Mouse (Mus musculus): ENCODE measurements around the gene Tenm2. TPM values are rescaled to one million over a fixed set of nuclear protein-coding genes. Genes with fewer than 3 reads are reported as not detected.

Tenm2 gene
- polyA plus RNA-seq, 1 experiment from 2014 or later, result 1.8 TPM

DNA sequence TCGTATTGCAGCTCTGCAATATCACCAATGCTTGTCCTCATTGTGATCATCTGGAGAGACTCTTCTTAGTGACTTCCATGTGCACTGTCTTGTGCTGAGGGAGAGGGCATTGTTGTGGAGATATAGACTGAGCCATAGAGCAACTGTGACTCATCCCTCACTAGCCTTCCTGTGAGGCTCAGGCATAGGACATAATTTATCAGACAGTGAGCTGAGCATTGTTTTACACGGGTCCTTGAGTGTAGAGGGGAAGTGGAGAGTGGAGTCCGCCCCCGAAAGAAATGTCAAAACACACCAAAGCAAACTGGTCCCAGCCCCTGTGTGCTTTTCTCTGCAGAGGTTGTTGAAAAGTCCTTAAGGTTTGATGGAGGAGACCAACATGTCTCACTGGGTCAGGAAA, 704.1 kb downstream of the Tenm2 start:
- WGBS, result 88% methylated on average over 4 of the region's 4 CpGs
- no peak for DNase-seq (ENCODE audit: extremely low spot score, low spot score)
- Histone ChIP-seq H3K9me3 (no peaks in the 10 kb centered on the region), H3K27me3 (ENCODE audit: poor library complexity, severe bottlenecking) (0 out of 2 replicates have a peak, but pooled peaks cover 9% of the 10 kb centered on the region), H3K27ac (no peak overlapping the region), H3K4me1 (no peaks in the 10 kb centered on the region), H3K36me3 (replicated peaks) (no peaks in the 10 kb centered on the region), H3K4me3 (no peak overlapping the region)

DNA sequence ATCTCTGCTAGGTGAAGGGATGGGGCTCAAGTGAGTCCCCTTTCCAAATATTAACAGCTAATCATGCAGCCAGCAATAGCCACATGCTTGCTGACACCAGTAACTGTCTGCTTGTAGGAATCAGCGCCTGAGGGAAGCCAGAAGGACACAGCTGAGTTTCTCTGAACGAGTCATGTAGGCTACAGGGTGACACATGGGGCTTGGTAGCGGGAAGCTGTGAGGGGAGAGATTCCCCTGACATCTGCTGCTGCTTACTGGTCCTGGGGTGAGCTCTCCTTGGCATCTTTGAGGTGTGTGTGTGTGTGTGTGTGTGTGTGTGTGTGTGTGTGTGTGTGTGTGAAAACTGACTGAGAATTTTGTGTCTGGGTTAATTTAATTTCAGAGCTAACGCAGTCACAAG, 708.3 kb downstream of the Tenm2 start:
- Histone ChIP-seq H3K9me3 (no peaks in the 10 kb centered on the region; the same call in 1 of the 2 replicates), H3K27ac (no peak overlapping the region), H3K4me3 (no peak overlapping the region), H3K27me3 (ENCODE audit: poor library complexity, severe bottlenecking) (0 out of 2 replicates have a peak, but pooled peaks cover 9% of the 10 kb centered on the region), H3K36me3 (replicated peaks) (no peaks in the 10 kb centered on the region), H3K4me1 (no peaks in the 10 kb centered on the region)
- 76% methylated on average over 4 of the region's 4 CpGs for WGBS
- DNase-seq (ENCODE audit: extremely low spot score, low spot score), result no peak

DNA sequence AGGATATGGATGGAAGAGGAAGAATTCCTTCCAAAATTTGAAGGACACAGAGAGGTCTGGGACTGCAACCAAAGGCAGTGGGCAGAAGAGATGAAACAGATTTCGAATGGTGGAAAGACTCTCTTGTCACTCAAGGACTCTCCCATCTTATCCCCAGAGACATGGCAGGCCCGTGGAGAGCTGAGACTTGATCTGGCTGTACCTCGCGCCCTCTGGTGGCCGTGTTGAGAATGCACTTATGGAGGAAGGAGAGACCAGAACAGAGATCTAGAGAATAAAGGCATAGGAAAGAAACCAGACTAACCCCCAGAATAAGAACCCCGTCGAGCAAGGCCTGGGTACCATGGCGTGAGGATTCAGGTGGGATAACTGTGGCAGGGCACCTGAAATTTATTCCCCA, 709.4 kb downstream of the Tenm2 start:
- no peaks in the 10 kb centered on the region for H3K4me1 ChIP-seq
- H3K4me3 ChIP-seq, result no peak overlapping the region
- DNase-seq (ENCODE audit: extremely low spot score, low spot score), result peak; percentile 85
- H3K27ac ChIP-seq, result no peak overlapping the region
- 0 out of 2 replicates have a peak, but pooled peaks cover 9% of the 10 kb centered on the region for H3K27me3 ChIP-seq (ENCODE audit: poor library complexity, severe bottlenecking)
- H3K9me3 ChIP-seq, result no peaks in the 10 kb centered on the region; the same call in 1 of the 2 replicates
- H3K36me3 ChIP-seq (replicated peaks), result no peaks in the 10 kb centered on the region
- 18% methylated on average over 8 of the region's 8 CpGs for WGBS

DNA sequence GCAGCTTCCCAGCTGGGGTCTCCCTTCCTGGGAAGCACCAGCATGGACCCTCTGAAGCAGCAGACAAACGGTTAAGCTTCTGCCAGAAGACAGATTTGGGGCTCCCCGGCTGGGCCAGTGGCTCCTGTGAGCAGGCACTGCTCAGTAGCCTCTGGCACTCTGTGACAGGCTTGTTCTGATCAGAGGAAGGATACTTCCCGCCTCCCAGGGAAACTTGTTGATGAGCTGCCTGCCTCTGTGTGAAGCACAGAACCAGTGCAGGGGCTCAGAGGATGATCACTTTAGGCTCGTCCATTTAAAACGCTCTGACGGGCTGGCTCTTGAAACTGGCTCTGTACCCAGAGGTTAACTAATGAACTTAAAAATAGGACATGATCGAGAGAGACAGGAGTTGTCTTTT, 723.3 kb downstream of the Tenm2 start:
- no peak overlapping the region for H3K27ac ChIP-seq

DNA sequence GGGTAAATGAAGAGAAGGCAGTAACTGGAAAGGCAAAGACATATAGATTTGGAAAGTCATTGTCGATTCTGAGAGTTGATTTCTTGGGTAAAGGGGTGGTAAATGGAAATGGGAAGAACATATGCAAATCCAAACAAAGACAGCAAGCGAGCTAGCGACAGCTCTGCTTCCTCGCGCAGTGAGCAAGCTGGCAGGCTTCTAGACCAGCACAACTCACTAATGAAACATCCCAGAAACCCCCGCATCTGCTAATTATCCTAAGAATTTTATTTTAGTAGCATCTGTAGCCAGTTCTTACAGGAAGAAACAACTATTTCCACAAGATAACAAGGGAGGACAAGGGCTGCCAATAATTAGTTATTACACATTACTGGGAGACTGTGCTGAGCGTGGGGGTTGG, 727.5 kb downstream of the Tenm2 start:
- Histone ChIP-seq H3K4me3 (no peak overlapping the region), H3K27ac (no peak overlapping the region), H3K27me3 (ENCODE audit: poor library complexity, severe bottlenecking) (peaks cover 41% of the 10 kb centered on the region), H3K36me3 (replicated peaks) (no peaks in the 10 kb centered on the region), H3K4me1 (peaks cover 24% of the 10 kb centered on the region), H3K9me3 (0 out of 2 replicates have a peak, but pooled peaks cover 6% of the 10 kb centered on the region)
- 83% methylated on average over 7 of the region's 7 CpGs for WGBS
- no peak for DNase-seq (ENCODE audit: extremely low spot score, low spot score)

More for the DNA sequence above, 723.3 kb downstream of the Tenm2 start:
- Histone ChIP-seq H3K36me3 (replicated peaks) (no peaks in the 10 kb centered on the region), H3K4me1 (peaks cover 7% of the 10 kb centered on the region), H3K27me3 (ENCODE audit: poor library complexity, severe bottlenecking) (peaks cover 7% of the 10 kb centered on the region), H3K9me3 (0 out of 2 replicates have a peak, but pooled peaks cover 6% of the 10 kb centered on the region), H3K4me3 (no peak overlapping the region)
- no peak for DNase-seq (ENCODE audit: extremely low spot score, low spot score)
- WGBS, result 34% methylated on average over 7 of the region's 7 CpGs

DNA sequence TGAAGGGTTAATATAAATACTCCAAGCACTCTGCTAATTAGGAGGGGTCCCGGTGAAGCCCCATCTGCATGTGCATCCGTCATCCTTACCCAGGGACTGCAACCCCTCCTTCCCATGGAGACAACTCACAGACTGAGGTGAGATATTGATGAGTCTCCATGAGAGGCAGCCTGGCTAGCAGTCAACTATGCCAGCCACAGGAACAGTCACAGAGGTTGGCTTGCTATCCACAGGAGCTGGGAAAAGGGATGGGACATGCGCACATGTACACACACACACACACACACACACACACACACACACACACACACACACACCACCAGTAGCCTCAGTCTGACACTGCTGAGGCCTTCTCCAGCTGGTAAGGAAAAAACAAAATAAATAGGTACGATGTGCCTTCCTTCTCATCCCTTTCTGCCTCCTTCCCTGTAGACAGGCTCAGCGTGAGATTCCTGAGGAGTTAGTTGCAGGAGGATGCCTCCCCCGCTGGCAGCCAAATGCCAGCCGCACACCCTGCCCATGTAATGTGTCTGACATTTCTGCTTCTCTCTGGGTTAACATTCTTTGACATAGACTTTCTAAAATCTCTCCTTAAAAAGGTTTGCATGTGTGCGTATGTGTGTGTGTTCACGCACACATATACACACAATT, 740.7 kb downstream of the Tenm2 start:
- H3K27me3 ChIP-seq (ENCODE audit: poor library complexity, severe bottlenecking), result 0 out of 2 replicates have a peak, but pooled peaks cover 2% of the 10 kb centered on the region
- no peak overlapping the region for H3K4me3 ChIP-seq
- H3K36me3 ChIP-seq (replicated peaks), result no peaks in the 10 kb centered on the region
- no peak for DNase-seq (ENCODE audit: extremely low spot score, low spot score)
- WGBS, result 80% methylated on average over 9 of the region's 9 CpGs
- no peaks in the 10 kb centered on the region for H3K9me3 ChIP-seq
- H3K4me1 ChIP-seq, result no peaks in the 10 kb centered on the region
- no peak overlapping the region for H3K27ac ChIP-seq

DNA sequence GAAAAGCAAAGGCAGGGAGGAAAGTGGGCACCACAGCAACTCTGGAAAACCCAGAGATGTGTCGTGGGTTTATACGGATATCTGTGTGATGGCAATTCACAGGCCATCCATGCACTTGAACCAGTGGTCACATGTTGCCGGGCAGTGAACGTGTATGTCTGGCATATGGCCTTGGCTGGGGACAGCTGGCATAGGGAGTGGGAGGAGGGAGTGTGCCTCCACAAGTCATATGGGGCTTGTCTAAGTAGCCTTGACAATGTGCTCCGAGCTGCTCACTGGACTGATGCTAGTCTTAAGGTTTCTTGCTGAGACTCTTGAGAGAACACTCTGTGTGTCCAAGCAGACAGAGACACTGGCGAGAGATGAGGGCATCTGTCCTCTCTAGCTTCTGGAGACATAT, 743.5 kb downstream of the Tenm2 start:
- WGBS, result 92% methylated on average over 6 of the region's 6 CpGs
- H3K36me3 ChIP-seq (replicated peaks), result no peaks in the 10 kb centered on the region
- no peaks in the 10 kb centered on the region for H3K9me3 ChIP-seq
- no peak for DNase-seq (ENCODE audit: extremely low spot score, low spot score)
- no peak overlapping the region for H3K27ac ChIP-seq
- H3K27me3 ChIP-seq (ENCODE audit: poor library complexity, severe bottlenecking), result no peaks in the 10 kb centered on the region
- no peaks in the 10 kb centered on the region for H3K4me1 ChIP-seq
- H3K4me3 ChIP-seq, result no peak overlapping the region

DNA sequence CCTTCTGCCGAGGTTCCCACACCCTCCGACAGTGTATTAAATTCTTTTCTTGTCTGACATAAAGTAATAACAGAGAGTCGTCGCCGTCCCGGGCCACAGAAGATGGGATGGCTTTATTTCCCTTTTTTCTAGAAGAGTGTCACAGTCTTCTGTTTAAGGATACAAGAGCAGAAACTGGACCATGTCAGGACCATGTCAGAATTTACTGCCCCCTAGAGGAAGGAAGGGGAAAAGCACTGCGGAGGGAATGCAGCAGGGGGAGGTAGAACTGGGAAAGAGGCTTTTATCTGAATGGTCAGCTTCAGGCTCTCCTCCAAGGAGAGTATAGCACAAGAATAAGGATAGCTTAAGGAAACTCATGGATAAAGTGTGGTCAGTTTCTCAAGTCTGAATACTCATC, 745.7 kb downstream of the Tenm2 start:
- H3K4me3 ChIP-seq, result no peak overlapping the region
- no peaks in the 10 kb centered on the region for H3K36me3 ChIP-seq (replicated peaks)
- no peaks in the 10 kb centered on the region for H3K4me1 ChIP-seq
- DNase-seq (ENCODE audit: extremely low spot score, low spot score), result no peak
- WGBS, result 59% methylated on average over 7 of the region's 7 CpGs
- no peak overlapping the region for H3K27ac ChIP-seq
- H3K9me3 ChIP-seq, result no peaks in the 10 kb centered on the region
- H3K27me3 ChIP-seq (ENCODE audit: poor library complexity, severe bottlenecking), result peaks cover 4% of the 10 kb centered on the region

DNA sequence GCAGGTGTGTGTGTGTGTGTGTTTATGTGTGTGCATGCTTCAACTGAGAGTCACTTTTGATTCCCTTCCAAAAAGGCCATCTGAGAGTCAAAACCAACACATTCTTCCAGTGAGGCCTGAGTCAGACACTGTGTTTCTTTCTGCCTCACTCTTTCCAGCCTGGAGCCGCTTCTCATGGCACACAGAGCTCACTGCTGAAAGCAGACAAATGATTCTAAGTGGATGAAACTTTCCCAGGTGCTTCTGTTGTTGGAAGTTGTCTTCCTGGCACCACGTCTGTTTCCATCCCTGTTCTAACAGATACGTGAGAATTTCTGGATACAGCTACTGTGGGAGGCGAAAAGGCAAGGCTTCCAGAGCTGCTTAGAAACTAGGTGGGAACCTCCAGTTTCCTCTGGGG, 747.1 kb downstream of the Tenm2 start:
- no peak for DNase-seq (ENCODE audit: extremely low spot score, low spot score)
- no peaks in the 10 kb centered on the region for H3K4me1 ChIP-seq
- no peaks in the 10 kb centered on the region for H3K36me3 ChIP-seq (replicated peaks)
- peaks cover 16% of the 10 kb centered on the region for H3K27me3 ChIP-seq (ENCODE audit: poor library complexity, severe bottlenecking)
- 83% methylated on average over 4 of the region's 4 CpGs for WGBS
- no peaks in the 10 kb centered on the region for H3K9me3 ChIP-seq
- H3K27ac ChIP-seq, result no peak overlapping the region
- H3K4me3 ChIP-seq, result no peak overlapping the region

DNA sequence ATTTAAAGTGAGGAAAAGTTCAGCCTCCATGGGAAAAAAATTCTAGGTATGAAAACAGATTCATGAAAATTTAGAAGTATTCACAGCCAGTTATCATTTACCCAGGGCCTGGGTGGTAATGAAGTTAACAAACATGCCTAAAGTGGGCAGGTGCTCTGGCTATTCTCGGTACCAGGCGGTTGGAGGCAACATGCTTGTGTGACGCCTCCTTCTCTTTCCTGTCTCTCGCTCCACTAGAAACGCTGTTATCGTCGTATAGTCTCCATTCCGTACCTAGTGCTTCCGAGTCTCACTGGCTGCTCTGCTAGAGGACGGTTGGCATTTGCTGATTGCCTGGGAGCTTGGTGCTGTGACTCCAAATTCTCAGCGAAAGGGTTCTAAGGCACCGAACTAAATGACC, 749.7 kb downstream of the Tenm2 start:
- no peak overlapping the region for H3K27ac ChIP-seq
- H3K4me3 ChIP-seq, result no peak overlapping the region
- DNase-seq (ENCODE audit: extremely low spot score, low spot score), result no peak
- no peaks in the 10 kb centered on the region for H3K36me3 ChIP-seq (replicated peaks)
- WGBS, result 85% methylated on average over 12 of the region's 12 CpGs
- no peaks in the 10 kb centered on the region for H3K9me3 ChIP-seq
- no peaks in the 10 kb centered on the region for H3K4me1 ChIP-seq
- peaks cover 16% of the 10 kb centered on the region for H3K27me3 ChIP-seq (ENCODE audit: poor library complexity, severe bottlenecking)

DNA sequence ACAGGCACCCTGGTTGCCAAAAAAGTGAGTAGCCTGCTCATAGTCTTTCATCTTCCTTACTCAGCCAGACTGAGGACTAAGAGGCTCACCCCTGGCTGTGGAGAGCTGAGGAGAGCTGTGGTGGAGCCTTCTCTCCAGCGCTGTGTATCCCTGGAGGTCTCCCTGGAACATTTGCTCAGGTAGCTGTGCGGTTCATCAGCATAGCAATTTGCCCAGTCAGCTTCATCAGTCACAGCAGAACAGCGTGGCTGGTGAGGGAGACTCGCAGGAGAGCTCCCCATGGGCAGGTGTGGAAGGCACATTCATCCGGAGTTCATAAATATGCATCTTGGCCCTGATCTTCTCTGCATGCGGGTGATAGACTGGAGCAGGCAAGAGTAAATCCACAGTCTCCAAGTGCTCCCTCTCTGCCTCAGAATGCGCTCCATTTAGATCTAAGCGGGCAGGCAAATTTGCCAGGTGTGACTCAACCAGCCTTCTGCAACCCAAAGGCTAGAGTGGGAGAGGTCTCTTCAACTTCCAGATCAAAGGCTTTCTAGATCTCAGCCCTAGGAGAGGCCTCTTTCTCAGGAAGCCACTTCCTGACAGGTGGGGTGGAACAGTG, 751.2 kb downstream of the Tenm2 start:
- Histone ChIP-seq H3K27me3 (ENCODE audit: poor library complexity, severe bottlenecking) (peaks cover 16% of the 10 kb centered on the region), H3K27ac (no peak overlapping the region), H3K36me3 (replicated peaks) (no peaks in the 10 kb centered on the region), H3K4me1 (no peaks in the 10 kb centered on the region), H3K9me3 (no peaks in the 10 kb centered on the region), H3K4me3 (no peak overlapping the region)
- no peak for DNase-seq (ENCODE audit: extremely low spot score, low spot score)
- 63% methylated on average over 8 of the region's 8 CpGs for WGBS

DNA sequence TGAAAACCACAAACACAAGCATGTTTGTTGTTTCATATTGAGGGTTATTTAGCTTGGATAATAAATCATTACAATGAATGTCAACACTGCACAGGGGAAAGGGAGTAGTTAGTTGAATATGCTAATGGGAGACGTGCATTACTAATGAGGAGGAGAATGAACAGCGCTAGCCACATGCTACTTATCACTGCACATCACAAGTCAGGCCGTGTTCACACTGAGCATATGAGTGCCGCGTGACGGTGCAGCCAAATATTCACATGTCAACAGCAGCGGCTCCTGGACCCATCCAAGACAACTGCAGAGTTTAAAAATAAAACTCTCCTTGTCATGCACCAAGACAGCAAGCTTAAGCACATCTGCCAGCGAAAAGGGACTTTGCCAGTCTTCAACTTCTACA, 753.6 kb downstream of the Tenm2 start:
- DNase-seq (ENCODE audit: extremely low spot score, low spot score), result no peak
- peaks cover 21% of the 10 kb centered on the region for H3K27me3 ChIP-seq (ENCODE audit: poor library complexity, severe bottlenecking)
- H3K27ac ChIP-seq, result no peak overlapping the region
- H3K4me3 ChIP-seq, result no peak overlapping the region
- H3K9me3 ChIP-seq, result no peaks in the 10 kb centered on the region
- H3K4me1 ChIP-seq, result peaks cover 13% of the 10 kb centered on the region
- no peaks in the 10 kb centered on the region for H3K36me3 ChIP-seq (replicated peaks)
- WGBS, result 94% methylated on average over 8 of the region's 8 CpGs

DNA sequence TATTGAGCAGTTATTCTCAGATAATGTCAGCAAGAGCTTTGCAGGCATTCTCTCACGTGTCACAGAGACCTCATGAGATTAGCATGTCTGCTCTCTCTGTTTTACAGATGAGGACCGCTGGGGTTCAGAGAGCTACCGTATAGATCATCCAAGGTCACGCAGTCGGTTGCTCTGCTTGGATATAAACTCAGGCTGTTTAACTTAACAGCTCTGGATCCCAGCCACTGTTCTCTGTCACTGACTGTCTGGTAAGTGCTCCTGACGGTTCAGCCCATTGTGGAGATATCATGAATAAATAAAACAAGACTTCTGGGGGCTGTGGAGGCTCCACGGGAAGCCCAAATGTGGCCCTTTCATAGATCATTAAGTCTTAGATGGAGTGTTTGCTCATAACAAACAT, 754.2 kb downstream of the Tenm2 start:
- H3K27ac ChIP-seq, result no peak overlapping the region
- peaks cover 21% of the 10 kb centered on the region for H3K27me3 ChIP-seq (ENCODE audit: poor library complexity, severe bottlenecking)
- H3K9me3 ChIP-seq, result no peaks in the 10 kb centered on the region
- 88% methylated on average over 7 of the region's 7 CpGs for WGBS
- DNase-seq (ENCODE audit: extremely low spot score, low spot score), result no peak
- H3K36me3 ChIP-seq (replicated peaks), result no peaks in the 10 kb centered on the region
- peaks cover 13% of the 10 kb centered on the region for H3K4me1 ChIP-seq
- H3K4me3 ChIP-seq, result no peak overlapping the region

Measured in forebrain, embryonic 10.5 days (tissue).